Mouse (Mus musculus): ENCODE measurements at regions not wholly inside any gene's neighbourhood (a gene's known extent, or its start where the extent isn't known, plus 50 kb on each side); places are given as distances from the start of the nearest gene placed in this dataset.

- Histone ChIP-seq H3K36me3 (ENCODE audit: control insufficient read depth, insufficient read depth) (no peaks in the 10 kb centered on the region), H3K79me3 (ENCODE audit: low read depth) (no peaks in the 10 kb centered on the region), H3K27me3 (ENCODE audit: control insufficient read depth, insufficient read depth, insufficient read length) (no peaks in the 10 kb centered on the region), H3K4me3 (ENCODE audit: insufficient read depth, poor library complexity, severe bottlenecking) (no peak overlapping the region), H3K79me2 (ENCODE audit: control insufficient read depth, insufficient read depth) (no peaks in the 10 kb centered on the region), H3ac (ENCODE audit: control insufficient read depth, insufficient read length, low read depth) (no peak overlapping the region)
- TF ChIP-seq CEBPB (IDR thresholded peaks at IDR 0.05; ENCODE audit: low read depth): no peak
- no peak for TF ChIP-seq CTCF (IDR thresholded peaks at IDR 0.05; ENCODE audit: control insufficient read depth, insufficient read depth, insufficient read length)
- no peak for TF ChIP-seq MYOD1 (IDR thresholded peaks at IDR 0.05; ENCODE audit: control insufficient read depth, insufficient read length, low read depth)
Measured at GRCm38 (mm10) chr17:62986304-62986703, 105.2 kb upstream of the Efna5 start.

GRCm38 (mm10) chr17:62980337-62980736 is 99.2 kb upstream of the Efna5 start:
- TF ChIP-seq MAX (IDR thresholded peaks at IDR 0.05) (no peak), MYOD1 (IDR thresholded peaks at IDR 0.05; ENCODE audit: control insufficient read depth, insufficient read length, low read depth) (no peak), CTCF (IDR thresholded peaks at IDR 0.05; ENCODE audit: control insufficient read depth, insufficient read depth, insufficient read length) (no peak), MYOG (IDR thresholded peaks at IDR 0.05; ENCODE audit: control insufficient read depth, extremely low read depth, insufficient read length) (no peak), FOSL1 (IDR thresholded peaks at IDR 0.05; ENCODE audit: insufficient read depth, low read length, poor library complexity, severe bottlenecking) (no peak), CEBPB (IDR thresholded peaks at IDR 0.05; ENCODE audit: low read depth) (no peak), USF1 (IDR thresholded peaks at IDR 0.05; ENCODE audit: low read depth) (no peak)

GRCm38 (mm10) chr17:62977561-62977960 is 96.4 kb upstream of the Efna5 start:
- TF ChIP-seq MAX (IDR thresholded peaks at IDR 0.05): no peak
- no peak for TF ChIP-seq USF1 (IDR thresholded peaks at IDR 0.05; ENCODE audit: low read depth)
- no peak for TF ChIP-seq MYOD1 (IDR thresholded peaks at IDR 0.05; ENCODE audit: control insufficient read depth, insufficient read length, low read depth)
- no peak for TF ChIP-seq CTCF (IDR thresholded peaks at IDR 0.05; ENCODE audit: control insufficient read depth, insufficient read depth, insufficient read length)
- TF ChIP-seq FOSL1 (IDR thresholded peaks at IDR 0.05; ENCODE audit: insufficient read depth, low read length, poor library complexity, severe bottlenecking): no peak
- no peak for TF ChIP-seq MYOG (IDR thresholded peaks at IDR 0.05; ENCODE audit: control insufficient read depth, extremely low read depth, insufficient read length)
- TF ChIP-seq CEBPB (IDR thresholded peaks at IDR 0.05; ENCODE audit: low read depth): no peak
- no peaks in the 10 kb centered on the region for H3K79me3 ChIP-seq (ENCODE audit: low read depth)
- H3ac ChIP-seq (ENCODE audit: control insufficient read depth, insufficient read length, low read depth): no peak overlapping the region
- no peak overlapping the region for H3K4me3 ChIP-seq (ENCODE audit: insufficient read depth, poor library complexity, severe bottlenecking)
- H3K79me2 ChIP-seq (ENCODE audit: control insufficient read depth, insufficient read depth): no peaks in the 10 kb centered on the region
- H3K36me3 ChIP-seq (ENCODE audit: control insufficient read depth, insufficient read depth): no peaks in the 10 kb centered on the region
- no peaks in the 10 kb centered on the region for H3K27me3 ChIP-seq (ENCODE audit: control insufficient read depth, insufficient read depth, insufficient read length)

More at GRCm38 (mm10) chr17:62980337-62980736, 99.2 kb upstream of the Efna5 start:
- H3K27me3 ChIP-seq (ENCODE audit: control insufficient read depth, insufficient read depth, insufficient read length): no peaks in the 10 kb centered on the region
- no peaks in the 10 kb centered on the region for H3K79me3 ChIP-seq (ENCODE audit: low read depth)
- no peak overlapping the region for H3ac ChIP-seq (ENCODE audit: control insufficient read depth, insufficient read length, low read depth)
- H3K36me3 ChIP-seq (ENCODE audit: control insufficient read depth, insufficient read depth): no peaks in the 10 kb centered on the region
- H3K4me3 ChIP-seq (ENCODE audit: insufficient read depth, poor library complexity, severe bottlenecking): no peak overlapping the region
- no peaks in the 10 kb centered on the region for H3K79me2 ChIP-seq (ENCODE audit: control insufficient read depth, insufficient read depth)

- no peaks in the 10 kb centered on the region for H3K79me2 ChIP-seq (ENCODE audit: control insufficient read depth, insufficient read depth)
- no peaks in the 10 kb centered on the region for H3K36me3 ChIP-seq (ENCODE audit: control insufficient read depth, insufficient read depth)
- no peaks in the 10 kb centered on the region for H3K27me3 ChIP-seq (ENCODE audit: control insufficient read depth, insufficient read depth, insufficient read length)
- no peak overlapping the region for H3K4me3 ChIP-seq (ENCODE audit: insufficient read depth, poor library complexity, severe bottlenecking)
- TF ChIP-seq MYOG (IDR thresholded peaks at IDR 0.05; ENCODE audit: control insufficient read depth, extremely low read depth, insufficient read length) (no peak), CTCF (IDR thresholded peaks at IDR 0.05; ENCODE audit: control insufficient read depth, insufficient read depth, insufficient read length) (no peak), USF1 (IDR thresholded peaks at IDR 0.05; ENCODE audit: low read depth) (no peak), FOSL1 (IDR thresholded peaks at IDR 0.05; ENCODE audit: insufficient read depth, low read length, poor library complexity, severe bottlenecking) (no peak), MYOD1 (IDR thresholded peaks at IDR 0.05; ENCODE audit: control insufficient read depth, insufficient read length, low read depth) (no peak), MAX (IDR thresholded peaks at IDR 0.05) (no peak), CEBPB (IDR thresholded peaks at IDR 0.05; ENCODE audit: low read depth) (no peak)
- H3K79me3 ChIP-seq (ENCODE audit: low read depth): no peaks in the 10 kb centered on the region
- no peak overlapping the region for H3ac ChIP-seq (ENCODE audit: control insufficient read depth, insufficient read length, low read depth)
Measured at GRCm38 (mm10) chr17:62977136-62977535, 96.0 kb upstream of the Efna5 start.

- no peaks in the 10 kb centered on the region for H3K27me3 ChIP-seq (ENCODE audit: control insufficient read depth, insufficient read depth, insufficient read length)
- H3K4me3 ChIP-seq (ENCODE audit: insufficient read depth, poor library complexity, severe bottlenecking): no peak overlapping the region
- no peaks in the 10 kb centered on the region for H3K79me2 ChIP-seq (ENCODE audit: control insufficient read depth, insufficient read depth)
- TF ChIP-seq MAX (IDR thresholded peaks at IDR 0.05): no peak
- no peak for TF ChIP-seq MYOG (IDR thresholded peaks at IDR 0.05; ENCODE audit: control insufficient read depth, extremely low read depth, insufficient read length)
- TF ChIP-seq USF1 (IDR thresholded peaks at IDR 0.05; ENCODE audit: low read depth): no peak
- no peak for TF ChIP-seq CEBPB (IDR thresholded peaks at IDR 0.05; ENCODE audit: low read depth)
- no peak for TF ChIP-seq FOSL1 (IDR thresholded peaks at IDR 0.05; ENCODE audit: insufficient read depth, low read length, poor library complexity, severe bottlenecking)
- TF ChIP-seq MYOD1 (IDR thresholded peaks at IDR 0.05; ENCODE audit: control insufficient read depth, insufficient read length, low read depth): no peak
- no peaks in the 10 kb centered on the region for H3K36me3 ChIP-seq (ENCODE audit: control insufficient read depth, insufficient read depth)
- H3K79me3 ChIP-seq (ENCODE audit: low read depth): no peaks in the 10 kb centered on the region
- H3ac ChIP-seq (ENCODE audit: control insufficient read depth, insufficient read length, low read depth): no peak overlapping the region
Measured at GRCm38 (mm10) chr17:62974627-62975279, 93.6 kb upstream of the Efna5 start.

- no peaks in the 10 kb centered on the region for H3K79me2 ChIP-seq (ENCODE audit: control insufficient read depth, insufficient read depth)
- H3K79me3 ChIP-seq (ENCODE audit: low read depth): no peaks in the 10 kb centered on the region
- no peak overlapping the region for H3K4me3 ChIP-seq (ENCODE audit: insufficient read depth, poor library complexity, severe bottlenecking)
- H3ac ChIP-seq (ENCODE audit: control insufficient read depth, insufficient read length, low read depth): no peak overlapping the region
- TF ChIP-seq FOSL1 (IDR thresholded peaks at IDR 0.05; ENCODE audit: insufficient read depth, low read length, poor library complexity, severe bottlenecking): no peak
- TF ChIP-seq MYOD1 (IDR thresholded peaks at IDR 0.05; ENCODE audit: control insufficient read depth, insufficient read length, low read depth): no peak
- TF ChIP-seq USF1 (IDR thresholded peaks at IDR 0.05; ENCODE audit: low read depth): no peak
- no peak for TF ChIP-seq MYOG (IDR thresholded peaks at IDR 0.05; ENCODE audit: control insufficient read depth, extremely low read depth, insufficient read length)
- no peaks in the 10 kb centered on the region for H3K27me3 ChIP-seq (ENCODE audit: control insufficient read depth, insufficient read depth, insufficient read length)
- H3K36me3 ChIP-seq (ENCODE audit: control insufficient read depth, insufficient read depth): no peaks in the 10 kb centered on the region
Measured at GRCm38 (mm10) chr17:62969025-62969424, 87.9 kb upstream of the Efna5 start.

All from C2C12 (cell line).